Mouse (Mus musculus): ENCODE data around the gene Omp. TPM values are rescaled to one million over a fixed set of nuclear protein-coding genes. Genes with fewer than 3 reads are reported as not detected.

The Omp gene
- total and polyA plus RNA-seq, 2 experiments from 2014 or later, result 0.05 TPM; not detected in 1

DNA sequence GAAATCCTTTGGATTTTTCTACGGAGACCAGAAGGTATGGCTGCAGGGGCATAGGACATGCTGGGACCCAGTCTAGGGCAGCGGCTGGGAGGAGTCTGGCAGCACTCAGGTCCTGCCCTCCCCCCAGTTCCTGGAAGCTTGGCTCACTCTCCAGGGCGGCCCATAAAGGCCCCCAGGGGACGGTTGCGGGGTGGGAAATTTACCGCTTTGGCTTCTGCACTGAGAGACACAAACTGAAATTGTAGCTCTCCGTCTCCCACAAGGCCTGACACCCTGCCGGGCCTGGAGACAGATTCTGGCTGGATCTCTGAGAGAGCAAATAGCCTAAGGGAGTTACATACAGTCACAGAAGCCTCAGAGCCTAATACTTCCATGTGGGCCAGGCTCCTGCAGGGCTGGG lies 7.1 kb upstream of the Omp start:
- no peaks in the 10 kb centered on the region for H3K4me1 ChIP-seq (ENCODE audit: control insufficient read depth, insufficient read depth)
- no peaks in the 10 kb centered on the region for H3K36me3 ChIP-seq (replicated peaks; ENCODE audit: control insufficient read depth, insufficient read depth, low read length)
- no peak overlapping the region for H3K9ac ChIP-seq (replicated peaks; ENCODE audit: low read depth, low read length)
- 48% methylated on average over 8 of the region's 8 CpGs for WGBS
- no peak for DNase-seq (ENCODE audit: low spot score)
- ATAC-seq (ENCODE audit: insufficient read depth, low read depth), result no peak
- no peak overlapping the region for H3K4me3 ChIP-seq (ENCODE audit: low read depth, low read length)
- TF ChIP-seq EP300 (IDR thresholded peaks at IDR 0.05; ENCODE audit: low read depth) (no peak), CTCF (IDR thresholded peaks at IDR 0.05; ENCODE audit: low read depth) (no peak)
- 0 out of 2 replicates have a peak overlapping the region, but pooled peaks have one; percentile 8 for H3K4me2 ChIP-seq (ENCODE audit: low read depth, low read length)
- no peaks in the 10 kb centered on the region for H3K9me3 ChIP-seq (replicated peaks; ENCODE audit: control insufficient read depth, low read length)
- H3K27me3 ChIP-seq (ENCODE audit: control insufficient read depth, insufficient read depth, low read length), result no peaks in the 10 kb centered on the region
- no peak overlapping the region for H3K27ac ChIP-seq (ENCODE audit: low read depth)

GRCm38 (mm10) chr7:98150525-98150924 lies 5.2 kb upstream of the Omp start:
- TF ChIP-seq CTCF (IDR thresholded peaks at IDR 0.05; ENCODE audit: low read depth) (peak; percentile 51), EP300 (IDR thresholded peaks at IDR 0.05; ENCODE audit: low read depth) (no peak)
- no peaks in the 10 kb centered on the region for H3K27me3 ChIP-seq (ENCODE audit: control insufficient read depth, insufficient read depth, low read length)
- no peak overlapping the region for H3K9ac ChIP-seq (replicated peaks; ENCODE audit: low read depth, low read length)
- no peaks in the 10 kb centered on the region for H3K36me3 ChIP-seq (replicated peaks; ENCODE audit: control insufficient read depth, insufficient read depth, low read length)
- 38% methylated on average over 5 of the region's 5 CpGs for WGBS
- H3K4me2 ChIP-seq (ENCODE audit: low read depth, low read length), result no peak overlapping the region
- DNase-seq (ENCODE audit: low spot score) (no peak), ATAC-seq (ENCODE audit: insufficient read depth, low read depth) (no peak)
- no peak overlapping the region for H3K4me3 ChIP-seq (ENCODE audit: low read depth, low read length)
- no peak overlapping the region for H3K27ac ChIP-seq (ENCODE audit: low read depth)
- no peaks in the 10 kb centered on the region for H3K9me3 ChIP-seq (replicated peaks; ENCODE audit: control insufficient read depth, low read length)
- no peaks in the 10 kb centered on the region for H3K4me1 ChIP-seq (ENCODE audit: control insufficient read depth, insufficient read depth)

GRCm38 (mm10) chr7:98149802-98150201 lies 4.5 kb upstream of the Omp start:
- no peak for DNase-seq (ENCODE audit: low spot score)
- Histone ChIP-seq H3K27me3 (ENCODE audit: control insufficient read depth, insufficient read depth, low read length) (no peaks in the 10 kb centered on the region), H3K4me2 (ENCODE audit: low read depth, low read length) (no peak overlapping the region), H3K36me3 (replicated peaks; ENCODE audit: control insufficient read depth, insufficient read depth, low read length) (no peaks in the 10 kb centered on the region), H3K9me3 (replicated peaks; ENCODE audit: control insufficient read depth, low read length) (no peaks in the 10 kb centered on the region), H3K4me3 (ENCODE audit: low read depth, low read length) (no peak overlapping the region), H3K27ac (ENCODE audit: low read depth) (no peak overlapping the region), H3K4me1 (ENCODE audit: control insufficient read depth, insufficient read depth) (no peaks in the 10 kb centered on the region), H3K9ac (replicated peaks; ENCODE audit: low read depth, low read length) (no peak overlapping the region)
- WGBS, result 36% methylated on average over 3 of the region's 3 CpGs
- no peak for ATAC-seq (ENCODE audit: insufficient read depth, low read depth)
- TF ChIP-seq CTCF (IDR thresholded peaks at IDR 0.05; ENCODE audit: low read depth), result no peak
- TF ChIP-seq EP300 (IDR thresholded peaks at IDR 0.05; ENCODE audit: low read depth), result no peak

DNA sequence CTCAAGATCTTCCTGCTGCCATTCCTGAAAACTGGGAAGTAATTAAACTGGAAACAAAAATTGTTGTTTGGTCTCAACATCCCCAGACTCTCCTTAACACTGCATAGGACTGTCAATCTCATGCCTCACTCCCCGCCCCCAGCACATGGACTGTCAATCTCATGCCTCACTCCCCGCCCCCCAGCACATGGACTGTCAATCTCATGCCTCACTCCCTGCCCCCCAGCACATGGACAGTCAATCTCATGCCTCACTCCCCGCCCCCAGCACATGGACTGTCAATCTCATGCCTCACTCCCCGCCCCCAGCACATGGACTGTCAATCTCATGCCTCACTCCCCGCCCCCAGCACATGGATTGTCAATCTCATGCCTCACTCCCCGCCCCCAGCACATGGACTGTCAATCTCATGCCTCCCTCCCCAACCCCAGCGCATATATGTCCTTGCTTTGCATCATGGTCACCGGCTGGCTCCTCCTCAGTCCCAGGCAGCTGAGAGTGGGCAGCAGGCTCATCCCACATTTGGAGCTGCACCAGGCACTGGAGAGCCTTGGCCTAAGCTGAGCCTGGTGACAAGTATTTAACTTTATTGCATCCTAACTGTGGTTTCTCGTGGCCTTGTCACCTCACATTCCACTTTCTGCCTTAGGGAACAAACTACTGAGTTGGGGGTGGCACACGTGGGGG lies 3.6 kb upstream of the Omp start:
- H3K4me3 ChIP-seq (ENCODE audit: low read depth, low read length), result no peak overlapping the region
- no peaks in the 10 kb centered on the region for H3K4me1 ChIP-seq (ENCODE audit: control insufficient read depth, insufficient read depth)
- no peak overlapping the region for H3K4me2 ChIP-seq (ENCODE audit: low read depth, low read length)
- no peak for TF ChIP-seq EP300 (IDR thresholded peaks at IDR 0.05; ENCODE audit: low read depth)
- H3K36me3 ChIP-seq (replicated peaks; ENCODE audit: control insufficient read depth, insufficient read depth, low read length), result no peaks in the 10 kb centered on the region
- no peaks in the 10 kb centered on the region for H3K9me3 ChIP-seq (replicated peaks; ENCODE audit: control insufficient read depth, low read length)
- 65% methylated on average over 9 of the region's 10 CpGs for WGBS
- no peak overlapping the region for H3K9ac ChIP-seq (replicated peaks; ENCODE audit: low read depth, low read length)
- DNase-seq (ENCODE audit: low spot score) (no peak), ATAC-seq (ENCODE audit: insufficient read depth, low read depth) (no peak)
- no peaks in the 10 kb centered on the region for H3K27me3 ChIP-seq (ENCODE audit: control insufficient read depth, insufficient read depth, low read length)
- no peak overlapping the region for H3K27ac ChIP-seq (ENCODE audit: low read depth)

- Histone ChIP-seq H3K27ac (ENCODE audit: low read depth) (no peak overlapping the region), H3K4me1 (ENCODE audit: control insufficient read depth, insufficient read depth) (no peaks in the 10 kb centered on the region), H3K4me3 (ENCODE audit: low read depth, low read length) (no peak overlapping the region), H3K9me3 (replicated peaks; ENCODE audit: control insufficient read depth, low read length) (no peaks in the 10 kb centered on the region), H3K27me3 (ENCODE audit: control insufficient read depth, insufficient read depth, low read length) (peaks cover 3% of the 10 kb centered on the region; the same call in 1 of the 2 replicates), H3K4me2 (ENCODE audit: low read depth, low read length) (no peak overlapping the region), H3K36me3 (replicated peaks; ENCODE audit: control insufficient read depth, insufficient read depth, low read length) (no peaks in the 10 kb centered on the region), H3K9ac (replicated peaks; ENCODE audit: low read depth, low read length) (no peak overlapping the region)
- WGBS, result 44% methylated on average over 8 of the region's 8 CpGs
- TF ChIP-seq EP300 (IDR thresholded peaks at IDR 0.05; ENCODE audit: low read depth) (no peak), CTCF (IDR thresholded peaks at IDR 0.05; ENCODE audit: low read depth) (no peak)
- ATAC-seq (ENCODE audit: insufficient read depth, low read depth) (no peak), DNase-seq (ENCODE audit: low spot score) (no peak)
Observed at GRCm38 (mm10) chr7:98147766-98148165, 2.5 kb upstream of the Omp start.

- H3K9ac ChIP-seq (replicated peaks; ENCODE audit: low read depth, low read length), result no peak overlapping the region
- 73% methylated on average over 8 of the region's 8 CpGs for WGBS
- DNase-seq (ENCODE audit: low spot score) (no peak), ATAC-seq (ENCODE audit: insufficient read depth, low read depth) (no peak)
- no peaks in the 10 kb centered on the region for H3K9me3 ChIP-seq (replicated peaks; ENCODE audit: control insufficient read depth, low read length)
- TF ChIP-seq EP300 (IDR thresholded peaks at IDR 0.05; ENCODE audit: low read depth) (no peak), CTCF (IDR thresholded peaks at IDR 0.05; ENCODE audit: low read depth) (no peak)
- no peak overlapping the region for H3K4me3 ChIP-seq (ENCODE audit: low read depth, low read length)
- H3K4me2 ChIP-seq (ENCODE audit: low read depth, low read length), result no peak overlapping the region
- H3K27ac ChIP-seq (ENCODE audit: low read depth), result no peak overlapping the region
- H3K36me3 ChIP-seq (replicated peaks; ENCODE audit: control insufficient read depth, insufficient read depth, low read length), result no peaks in the 10 kb centered on the region
- peaks cover under 1% of the 10 kb centered on the region; the same call in 1 of the 2 replicates for H3K4me1 ChIP-seq (ENCODE audit: control insufficient read depth, insufficient read depth)
- peaks cover 3% of the 10 kb centered on the region; the same call in 1 of the 2 replicates for H3K27me3 ChIP-seq (ENCODE audit: control insufficient read depth, insufficient read depth, low read length)
Observed at GRCm38 (mm10) chr7:98146447-98146845, 1.1 kb upstream of the Omp start.
